Mouse (Mus musculus) testis, adult 2 months (tissue): ENCODE measurements around the gene Gm4353. TPM values are rescaled to one million over a fixed set of nuclear protein-coding genes. Genes with fewer than 3 reads are reported as not detected.
A peak's percentile ranks its signal among the peaks of the same experiment; 100 is the strongest.
"Not testable (repeated sequence)": the region's sequence is repeated elsewhere in the genome, so short reads cannot be mapped to it uniquely, and the experiment has no call there.

Experiments
- H3K27ac ChIP-seq: fragments of 200-500 bp; 2 replicates; pipeline ENCODE4 v1.5.1; 2012; ENCODE audit warnings: low read depth, low read length; ENCODE audit not compliant: control insufficient read depth, insufficient read depth
- H3K27me3 ChIP-seq: fragments of 200-500 bp; 2 replicates; pipeline ENCODE4 v1.6.1; 2012; ENCODE audit warnings: mild to moderate bottlenecking, low read length, moderate library complexity; ENCODE audit not compliant: control insufficient read depth, insufficient read depth
- H3K36me3 ChIP-seq: fragments of 200-500 bp; 2 replicates; pipeline ENCODE4 v1.6.1; 2012; ENCODE audit warnings: mild to moderate bottlenecking, low read length; ENCODE audit not compliant: control insufficient read depth, insufficient read depth
- H3K4me1 ChIP-seq: fragments of 200-500 bp; 2 replicates; pipeline ENCODE4 v1.6.1; 2012; ENCODE audit warnings: low read length; ENCODE audit not compliant: control insufficient read depth, insufficient read depth
- H3K4me3 ChIP-seq: fragments of 200-500 bp; 2 replicates; pipeline ENCODE4 v1.5.1; 2012; ENCODE audit warnings: low read depth, mild to moderate bottlenecking, low read length, moderate library complexity, mixed read lengths; ENCODE audit not compliant: control insufficient read depth
- CTCF ChIP-seq: fragments of 200-500 bp; IDR thresholded peaks from 2 replicates; pipeline ENCODE4 v1.5.1; 2012; ENCODE audit warnings: low read depth, mild to moderate bottlenecking, inconsistent platforms, low read length, moderate library complexity; ENCODE audit not compliant: control insufficient read depth, insufficient read depth, insufficient replicate concordance
- POLR2A ChIP-seq: fragments of 200-500 bp; IDR thresholded peaks from 2 replicates; pipeline ENCODE4 v1.6.1; 2012; ENCODE audit warnings: low read depth, mild to moderate bottlenecking, inconsistent platforms, low read length, moderate library complexity; ENCODE audit not compliant: control insufficient read depth
- polyA plus RNA-seq: library from polyadenylated mRNA; depleted of rRNA; stranded (reverse); fragments of >200 nt; gene quantifications from 2 replicates; pipeline ENCODE4 v1.2.3, GENCODE M21; 2012; rRNA removed

The Gm4353 gene
- 1.6 and 1.7 TPM in 2 replicates for polyA plus RNA-seq

- not testable (repeated sequence) for H3K4me1 ChIP-seq, H3K4me3 ChIP-seq, H3K27me3 ChIP-seq, H3K27ac ChIP-seq, H3K36me3 ChIP-seq
Measured at GRCm38 (mm10) chr7:116084366-116084765, at the start of gene Gm4353. TSS of gene Gm4353 (minus strand) at chr7:116084635.

DNA sequence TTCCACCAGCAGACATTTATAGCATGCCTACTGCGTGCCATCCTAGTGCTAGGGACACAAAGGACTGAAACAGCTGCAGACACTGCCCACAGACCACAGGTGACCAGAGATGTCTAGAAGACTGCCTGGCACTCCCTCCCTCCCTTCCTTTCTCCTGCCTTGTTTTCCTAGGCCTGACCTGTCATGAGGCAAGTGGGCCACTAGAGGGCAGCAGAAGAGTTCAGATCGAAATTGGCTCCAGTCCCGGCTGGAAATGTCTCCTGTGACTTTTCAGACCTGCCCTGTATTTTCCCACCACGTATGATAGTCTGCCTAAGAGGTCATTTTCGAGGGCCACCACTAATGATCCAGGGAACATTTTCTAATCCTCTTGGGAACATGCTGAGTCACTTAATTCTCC is 47.6 kb upstream of the Gm4353 start:
- H3K36me3 ChIP-seq = no peaks in the 10 kb centered on the region
- peak; percentile 91; the same call in 1 of the 2 replicates for TF ChIP-seq CTCF
- no peak for TF ChIP-seq POLR2A
- H3K4me3 ChIP-seq = no peak overlapping the region
- no peak overlapping the region for H3K27ac ChIP-seq
- no peaks in the 10 kb centered on the region for H3K27me3 ChIP-seq
- H3K4me1 ChIP-seq = peaks cover 2% of the 10 kb centered on the region

GRCm38 (mm10) chr7:116131390-116131789 is 47.0 kb upstream of the Gm4353 start:
- no peak overlapping the region for H3K27ac ChIP-seq
- no peaks in the 10 kb centered on the region for H3K27me3 ChIP-seq
- no peak overlapping the region for H3K4me3 ChIP-seq
- peaks cover 2% of the 10 kb centered on the region for H3K4me1 ChIP-seq
- no peaks in the 10 kb centered on the region for H3K36me3 ChIP-seq
- no peak for TF ChIP-seq CTCF
- no peak for TF ChIP-seq POLR2A

GRCm38 (mm10) chr7:116129374-116129773 is 44.9 kb upstream of the Gm4353 start:
- TF ChIP-seq CTCF (no peak), POLR2A (no peak)
- Histone ChIP-seq H3K4me1 (peaks cover 2% of the 10 kb centered on the region), H3K4me3 (no peak overlapping the region), H3K27ac (no peak overlapping the region), H3K27me3 (no peaks in the 10 kb centered on the region), H3K36me3 (no peaks in the 10 kb centered on the region)

DNA sequence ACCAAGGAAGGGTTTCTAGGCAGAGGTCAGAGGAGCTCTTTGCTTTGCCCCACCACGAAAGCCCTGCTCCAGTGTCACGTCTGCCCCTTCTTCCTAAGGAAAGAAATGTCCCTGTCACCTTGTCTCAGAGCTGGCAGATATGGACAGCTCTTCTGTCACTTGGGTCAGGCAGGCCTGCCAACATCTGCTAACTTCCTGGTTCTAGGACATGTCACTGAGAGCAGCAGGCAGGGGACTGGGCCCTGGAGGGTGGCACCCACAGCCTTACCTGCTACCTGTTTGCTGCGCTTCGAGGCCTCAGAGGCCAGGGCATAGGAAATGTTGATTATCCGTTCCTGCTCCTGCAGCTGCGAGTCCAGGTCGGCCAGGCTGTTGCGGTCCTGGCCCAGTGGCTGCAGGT is 43.9 kb upstream of the Gm4353 start:
- peaks cover under 1% of the 10 kb centered on the region for H3K4me1 ChIP-seq
- no peak for TF ChIP-seq CTCF
- TF ChIP-seq POLR2A = no peak
- no peak overlapping the region for H3K27ac ChIP-seq
- no peaks in the 10 kb centered on the region for H3K27me3 ChIP-seq
- H3K36me3 ChIP-seq = no peaks in the 10 kb centered on the region
- no peak overlapping the region for H3K4me3 ChIP-seq

DNA sequence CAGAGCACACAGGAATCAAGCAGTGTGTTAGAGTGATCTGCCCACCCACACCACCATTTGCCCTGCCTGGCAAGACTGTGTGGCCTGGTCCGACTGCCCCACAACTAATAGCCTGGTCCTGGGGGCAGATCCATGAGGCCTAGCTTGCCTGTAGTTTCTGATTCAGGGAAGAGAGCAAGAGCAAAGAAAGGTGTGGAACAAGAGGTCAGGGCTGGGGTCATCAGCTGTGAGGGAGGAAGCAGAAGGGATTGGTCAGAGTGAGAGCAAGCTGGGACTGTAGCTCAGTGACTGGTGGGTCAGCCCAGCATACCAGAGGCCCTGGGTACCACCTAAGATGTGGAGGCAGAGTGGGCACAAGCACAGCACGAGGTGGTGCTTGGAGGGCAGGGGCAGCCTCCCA is 42.6 kb upstream of the Gm4353 start:
- Histone ChIP-seq H3K4me1 (no peaks in the 10 kb centered on the region), H3K36me3 (no peaks in the 10 kb centered on the region), H3K4me3 (no peak overlapping the region), H3K27ac (no peak overlapping the region), H3K27me3 (no peaks in the 10 kb centered on the region)
- no peak for TF ChIP-seq POLR2A
- no peak for TF ChIP-seq CTCF

DNA sequence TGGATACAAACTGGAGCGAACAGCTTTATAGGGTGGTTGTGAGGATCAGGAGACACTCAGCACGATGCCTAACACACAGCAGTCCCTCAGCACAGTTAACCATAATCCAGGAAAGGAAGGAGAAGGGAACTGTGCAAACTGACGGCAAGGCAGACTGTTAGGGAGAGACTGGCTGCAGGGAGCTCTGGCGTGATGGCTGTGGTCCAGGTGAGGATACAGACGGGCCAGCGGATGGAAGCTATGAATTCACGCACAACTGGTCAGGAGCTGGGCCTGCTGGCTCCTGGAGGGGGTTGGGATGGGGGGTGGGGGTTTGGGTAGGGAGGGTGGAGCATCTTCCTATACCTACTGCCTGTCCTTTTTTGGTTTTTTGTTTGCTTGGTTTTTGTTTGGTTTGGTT is 41.2 kb upstream of the Gm4353 start:
- Histone ChIP-seq H3K4me3 (no peak overlapping the region), H3K27me3 (no peaks in the 10 kb centered on the region), H3K4me1 (no peaks in the 10 kb centered on the region), H3K27ac (no peak overlapping the region), H3K36me3 (no peaks in the 10 kb centered on the region)
- TF ChIP-seq CTCF (no peak), POLR2A (no peak)

DNA sequence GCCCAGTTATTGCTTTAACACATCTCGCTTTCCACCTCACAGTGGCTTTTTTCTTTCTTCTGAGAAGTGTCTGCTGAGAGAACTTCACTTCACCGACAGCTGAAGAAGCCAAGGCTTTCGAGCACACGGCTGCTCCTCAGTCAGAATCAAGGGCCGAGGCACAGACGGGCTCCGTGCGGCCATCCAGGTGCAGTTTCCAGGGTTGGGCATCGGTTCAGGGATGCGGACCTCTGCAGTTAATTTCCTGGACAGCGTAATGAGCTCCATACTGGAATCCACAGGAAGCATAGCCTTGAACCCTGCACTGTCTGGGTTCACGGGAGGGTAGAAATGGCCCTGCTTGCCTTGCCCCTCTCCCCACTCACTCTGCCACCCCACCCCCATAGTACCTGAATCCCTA is 39.6 kb upstream of the Gm4353 start:
- no peak overlapping the region for H3K4me3 ChIP-seq
- no peak overlapping the region for H3K27ac ChIP-seq
- no peaks in the 10 kb centered on the region for H3K36me3 ChIP-seq
- no peaks in the 10 kb centered on the region for H3K27me3 ChIP-seq
- TF ChIP-seq CTCF (no peak), POLR2A (no peak)
- no peaks in the 10 kb centered on the region for H3K4me1 ChIP-seq
